ENCODE assay signal across 9 mouse cellular contexts in the genomic region with DNA sequence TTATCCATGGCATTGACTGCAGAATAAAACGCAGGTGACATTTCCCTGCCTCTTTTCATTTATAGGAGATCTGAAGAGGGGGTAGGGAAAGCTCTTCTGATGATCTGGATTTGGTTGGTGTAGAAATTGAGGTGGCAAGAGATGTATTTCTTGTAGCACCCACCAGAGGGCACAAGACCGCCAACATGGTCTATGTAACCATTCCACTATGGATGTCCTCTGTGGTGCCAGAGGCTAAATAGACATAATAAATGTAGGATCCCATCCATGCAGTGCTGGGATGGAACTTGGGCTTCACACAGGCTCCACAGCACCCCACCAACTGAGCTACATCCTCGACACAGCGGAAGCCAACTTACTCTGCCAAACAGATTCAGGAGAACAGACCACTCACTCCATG. TPM values are rescaled to one million over a fixed set of nuclear protein-coding genes. Genes with fewer than 3 reads are reported as not detected.
DNase-seq lines count a peak whose midpoint lies in the region; ATAC-seq and TF ChIP-seq lines count a peak whose summit lies in the region.
"Had no signal": no experiment of that assay in that cellular context is flagged by ENCODE, and none has a peak within 500 bp of the region (broad histone marks: within the 10 kb centered on the region; RNA-seq: fewer than 3 reads in every experiment).

No protein-coding gene starts in this region.

- H3K27ac ChIP-seq in thymus, adult 2 months (ENCODE audit: control insufficient read depth, insufficient read depth, low read length) = no peak overlapping the region
- H3K27ac ChIP-seq: midbrain, embryonic 12.5 days had no signal

- H3K4me1 ChIP-seq in thymus, adult 2 months (replicated peaks; ENCODE audit: control insufficient read depth, insufficient read depth, low read length) = no peaks in the 10 kb centered on the region
- H3K4me1 ChIP-seq: midbrain, embryonic 12.5 days had no signal

- no peaks in the 10 kb centered on the region for H3K27me3 ChIP-seq in thymus, adult 2 months (ENCODE audit: control insufficient read depth, insufficient read depth, low read length)
- H3K27me3 ChIP-seq: midbrain, embryonic 12.5 days had no signal

- peak; percentile 30; the same call in 1 of the 2 replicates for TF ChIP-seq CTCF in thymus, adult 2 months (IDR thresholded peaks at IDR 0.05; ENCODE audit: borderline replicate concordance, control insufficient read depth, extremely low read depth, insufficient read depth, low read length, poor library complexity)

- no peaks in the 10 kb centered on the region for H3K36me3 ChIP-seq in thymus, adult 2 months (ENCODE audit: control insufficient read depth, insufficient read depth, low read length)
- H3K36me3 ChIP-seq: midbrain, embryonic 12.5 days had no signal

- H3K4me3 ChIP-seq in thymus, adult 2 months (ENCODE audit: control insufficient read depth, insufficient read depth, low read length) = no peak overlapping the region
- H3K4me3 ChIP-seq: midbrain, embryonic 12.5 days had no signal

- no peak for DNase-seq in frontal cortex, postnatal 36 days (ENCODE audit: low spot score in 2 of 2)
- peak; percentile 36 for DNase-seq in thymus, adult 2 months
- no peak for DNase-seq in thymus, adult 18-20 months
- DNase-seq in thymus, postnatal 4 days = peak; percentile 59
- no peak for DNase-seq in neural tube, embryonic 10.5 days (ENCODE audit: extremely low spot score, low spot score)
- DNase-seq in spleen, postnatal 4 days (ENCODE audit: low spot score in 2 of 2) = no peak

- 61% methylated on average over 4 of the region's 4 CpGs for WGBS in thymus, adult 2 months

- ATAC-seq in frontal cortex, adult (ENCODE audit: low TSS enrichment) = peak; percentile 57; the same call in 1 of the 2 replicates
- peak; percentile 84 for ATAC-seq in granulocyte monocyte progenitor cell, adult 5-6 weeks (replicated peaks; ENCODE audit: poor library complexity, severe bottlenecking)

- no peak for TF ChIP-seq POLR2A in thymus, adult 2 months (IDR thresholded peaks at IDR 0.05; ENCODE audit: control insufficient read depth, extremely low read depth, insufficient read depth, low read length, poor library complexity)

RNA-seq across cellular contexts. Expression of a gene that starts 6.3 kb away (rescaled TPM):
- polyA plus RNA-seq in thymus, adult 2 months (2012; rRNA removed) = 6.9 and 7.5 TPM in 2 replicates
- total RNA-seq in granulocyte monocyte progenitor cell, adult 5-6 weeks (2014; fragmentation: Nextera tagmentation) = 4.6 and 5.6 TPM in 2 replicates
- total RNA-seq in granulocyte monocyte progenitor cell, adult 5-6 weeks (2017) = 5.1 and 5.4 TPM in 2 replicates

Comparison
In these comparisons a context has a peak if more than half of its experiments do, and no peak if none do; other contexts are left out.
1. DNase-seq: peak in thymus, adult 2 months (single experiment) and thymus, postnatal 4 days (single experiment); none in frontal cortex, postnatal 36 days (0 of 2), thymus, adult 18-20 months (0 of 2), neural tube, embryonic 10.5 days (single experiment) and spleen, postnatal 4 days (0 of 2).